Comparison of ENCODE assay signal across 8 mouse cellular contexts in genomic region chr2:26525355-26526018, GRCm38 (mm10). TPM values are rescaled to one million over a fixed set of nuclear protein-coding genes. Genes with fewer than 3 reads are reported as not detected.
DNase-seq lines count a peak whose midpoint lies in the region; ATAC-seq and TF ChIP-seq lines count a peak whose summit lies in the region.

No protein-coding gene starts in this region.

- ATAC-seq in forebrain, embryonic 12.5 days (ENCODE audit: low FRiP score): no peak
- peak; percentile 63 for ATAC-seq in embryonic facial prominence, embryonic 13.5 days (ENCODE audit: insufficient number of reproducible peaks, insufficient read depth, low FRiP score, low TSS enrichment, low read depth)
- ATAC-seq in heart, postnatal 0 days (ENCODE audit: insufficient read depth, low read depth): peak; percentile 85
- no peak for ATAC-seq in megakaryocyte, adult 5-6 weeks (ENCODE audit: poor library complexity, severe bottlenecking)

- no peak overlapping the region for H3ac ChIP-seq in myocyte (ENCODE audit: control insufficient read depth, insufficient read length)

- 46% methylated on average over 9 of the region's 9 CpGs for WGBS in forebrain, embryonic 10.5 days
- 62% methylated on average over 9 of the region's 9 CpGs for WGBS in forebrain, embryonic 12.5 days
- WGBS in embryonic facial prominence, embryonic 13.5 days: 6% methylated on average over 9 of the region's 9 CpGs
- WGBS in heart, postnatal 0 days: 36% methylated on average over 9 of the region's 9 CpGs
- WGBS in thymus, adult 2 months: 71% methylated on average over 9 of the region's 9 CpGs

- H3K9ac ChIP-seq in forebrain, embryonic 12.5 days: no peak overlapping the region
- no peak overlapping the region for H3K9ac ChIP-seq in embryonic facial prominence, embryonic 13.5 days
- no peak overlapping the region for H3K9ac ChIP-seq in heart, postnatal 0 days (replicated peaks; ENCODE audit: low read depth, low read length)

- H3K79me2 ChIP-seq in myocyte (ENCODE audit: control insufficient read depth, insufficient read depth): no peaks in the 10 kb centered on the region

- no peaks in the 10 kb centered on the region for H3K36me3 ChIP-seq in forebrain, embryonic 10.5 days (replicated peaks)
- H3K36me3 ChIP-seq in forebrain, embryonic 12.5 days (replicated peaks): no peaks in the 10 kb centered on the region
- no peaks in the 10 kb centered on the region for H3K36me3 ChIP-seq in embryonic facial prominence, embryonic 13.5 days
- no peaks in the 10 kb centered on the region for H3K36me3 ChIP-seq in heart, postnatal 0 days (replicated peaks; ENCODE audit: control insufficient read depth, insufficient read depth, low read length)
- H3K36me3 ChIP-seq in myocyte (ENCODE audit: control insufficient read depth, insufficient read depth): no peaks in the 10 kb centered on the region
- H3K36me3 ChIP-seq in thymus, adult 2 months (ENCODE audit: control insufficient read depth, insufficient read depth, low read length): no peaks in the 10 kb centered on the region

- intact Hi-C loops in left cerebral cortex, postnatal 25 days (cut with DNase I): no loop called here

- peaks cover 39% of the 10 kb centered on the region for H3K4me1 ChIP-seq in forebrain, embryonic 10.5 days
- H3K4me1 ChIP-seq in forebrain, embryonic 12.5 days: peaks cover 21% of the 10 kb centered on the region
- peaks cover 36% of the 10 kb centered on the region for H3K4me1 ChIP-seq in embryonic facial prominence, embryonic 13.5 days
- H3K4me1 ChIP-seq in heart, postnatal 0 days (ENCODE audit: control insufficient read depth, insufficient read depth): peaks cover 7% of the 10 kb centered on the region
- H3K4me1 ChIP-seq in thymus, adult 2 months (replicated peaks; ENCODE audit: control insufficient read depth, insufficient read depth, low read length): peaks cover 25% of the 10 kb centered on the region

- 0 out of 2 replicates have a peak, but pooled peaks have one; percentile 37 for TF ChIP-seq EP300 in heart, postnatal 0 days (IDR thresholded peaks at IDR 0.05; ENCODE audit: low read depth)

- H3K9me3 ChIP-seq in forebrain, embryonic 10.5 days: no peaks in the 10 kb centered on the region
- H3K9me3 ChIP-seq in forebrain, embryonic 12.5 days: no peaks in the 10 kb centered on the region
- H3K9me3 ChIP-seq in embryonic facial prominence, embryonic 13.5 days: no peaks in the 10 kb centered on the region
- no peaks in the 10 kb centered on the region for H3K9me3 ChIP-seq in heart, postnatal 0 days (replicated peaks; ENCODE audit: control insufficient read depth, low read length)

- H3K27ac ChIP-seq in forebrain, embryonic 10.5 days: peak overlapping the region; percentile 69
- H3K27ac ChIP-seq in forebrain, embryonic 12.5 days: no peak overlapping the region
- peak overlapping the region; percentile 83 for H3K27ac ChIP-seq in embryonic facial prominence, embryonic 13.5 days
- H3K27ac ChIP-seq in heart, postnatal 0 days (ENCODE audit: low read depth): peak overlapping the region; percentile 85
- no peak overlapping the region for H3K27ac ChIP-seq in thymus, adult 2 months (ENCODE audit: control insufficient read depth, insufficient read depth, low read length)

- H3K4me3 ChIP-seq in forebrain, embryonic 10.5 days: no peak overlapping the region
- H3K4me3 ChIP-seq in forebrain, embryonic 12.5 days (replicated peaks): no peak overlapping the region
- H3K4me3 ChIP-seq in embryonic facial prominence, embryonic 13.5 days: no peak overlapping the region
- no peak overlapping the region for H3K4me3 ChIP-seq in heart, postnatal 0 days (ENCODE audit: low read depth, low read length)
- no peak overlapping the region for H3K4me3 ChIP-seq in myocyte
- H3K4me3 ChIP-seq in thymus, adult 2 months (ENCODE audit: control insufficient read depth, insufficient read depth, low read length): no peak overlapping the region

- no peak for TF ChIP-seq CTCF in heart, postnatal 0 days (IDR thresholded peaks at IDR 0.05; ENCODE audit: low read depth)
- no peak for TF ChIP-seq CTCF in thymus, adult 2 months (IDR thresholded peaks at IDR 0.05; ENCODE audit: borderline replicate concordance, control insufficient read depth, extremely low read depth, insufficient read depth, low read length, poor library complexity)

- DNase-seq in forebrain, embryonic 10.5 days (ENCODE audit: extremely low spot score, low spot score): no peak
- DNase-seq in heart, postnatal 0 days (ENCODE audit: low spot score): peak; percentile 69
- peak; percentile 48 to 78 for DNase-seq in left cerebral cortex, postnatal 25 days (ENCODE audit: low spot score in 2 of 2)
- no peak for DNase-seq in thymus, adult 2 months

- TF ChIP-seq POLR2A in myocyte (IDR thresholded peaks at IDR 0.05; ENCODE audit: insufficient read length, low read depth): no peak
- no peak for TF ChIP-seq POLR2A in thymus, adult 2 months (IDR thresholded peaks at IDR 0.05; ENCODE audit: control insufficient read depth, extremely low read depth, insufficient read depth, low read length, poor library complexity)

- H3K4me2 ChIP-seq in forebrain, embryonic 12.5 days: no peak overlapping the region
- peak overlapping the region; percentile 21 for H3K4me2 ChIP-seq in embryonic facial prominence, embryonic 13.5 days
- no peak overlapping the region for H3K4me2 ChIP-seq in heart, postnatal 0 days (ENCODE audit: low read depth, low read length)
- peak overlapping the region; percentile 44 for H3K4me2 ChIP-seq in myocyte (ENCODE audit: low read depth)

- no peaks in the 10 kb centered on the region for H3K27me3 ChIP-seq in forebrain, embryonic 10.5 days (ENCODE audit: poor library complexity, severe bottlenecking)
- H3K27me3 ChIP-seq in forebrain, embryonic 12.5 days: no peaks in the 10 kb centered on the region
- H3K27me3 ChIP-seq in embryonic facial prominence, embryonic 13.5 days: no peaks in the 10 kb centered on the region
- no peaks in the 10 kb centered on the region for H3K27me3 ChIP-seq in heart, postnatal 0 days (ENCODE audit: control insufficient read depth, insufficient read depth, low read length)
- no peaks in the 10 kb centered on the region for H3K27me3 ChIP-seq in myocyte (ENCODE audit: control insufficient read depth, insufficient read depth, insufficient read length)
- no peaks in the 10 kb centered on the region for H3K27me3 ChIP-seq in thymus, adult 2 months (ENCODE audit: control insufficient read depth, insufficient read depth, low read length)

TF ChIP-seq in myocyte, 11 proteins besides CTCF, POLR2A, EP300 and RAD21:
- no peak for TF ChIP-seq E2F4 (IDR thresholded peaks at IDR 0.05; ENCODE audit: insufficient read depth)
- peak in 2 of 3 experiments; percentile 28 to 57 for TF ChIP-seq MYOD1 (IDR thresholded peaks at IDR 0.05; ENCODE audit: control insufficient read depth in 1 of 3, insufficient read length in 2 of 3, low read depth in 2 of 3)
- peak in 1 of 3 experiments; percentile 67 for TF ChIP-seq MYOG (IDR thresholded peaks at IDR 0.05; ENCODE audit: control insufficient read depth in 1 of 3, insufficient read depth in 1 of 3, insufficient read length in 2 of 3, low read depth in 2 of 3)
- TF ChIP-seq TCF3 (IDR thresholded peaks at IDR 0.05; ENCODE audit: insufficient read length, low read depth): no peak
- 0 out of 2 replicates have a peak, but pooled peaks have one; percentile 6 for TF ChIP-seq CEBPB (IDR thresholded peaks at IDR 0.05; ENCODE audit: insufficient read depth, poor library complexity, severe bottlenecking)
- no peak for TF ChIP-seq TCF12 (IDR thresholded peaks at IDR 0.05; ENCODE audit: insufficient read depth, poor library complexity, severe bottlenecking)
- no peak for TF ChIP-seq USF1 (IDR thresholded peaks at IDR 0.05; ENCODE audit: low read depth)
- no peak for TF ChIP-seq REST (IDR thresholded peaks at IDR 0.05; ENCODE audit: insufficient read depth, insufficient read length)

RNA-seq across cellular contexts. Expression of gene Notch1, which starts 9.0 kb away (rescaled TPM):
- polyA plus RNA-seq in forebrain, embryonic 10.5 days (2016; fragmentation: Nextera tagmentation; extraction: Ambion mirVana): 25.4 and 26.7 TPM in 2 replicates
- 49.5 and 61.8 TPM in 2 replicates for polyA plus RNA-seq in forebrain, embryonic 12.5 days (2016; fragmentation: Nextera tagmentation; extraction: Ambion mirVana)
- polyA plus RNA-seq in embryonic facial prominence, embryonic 13.5 days (2015; fragmentation: Nextera tagmentation; extraction: Ambion mirVana): 17.3 and 17.8 TPM in 2 replicates
- total RNA-seq in heart, postnatal 0 days (2014; rRNA removed; ENCODE audit: low replicate concordance): 54.0 and 63.3 TPM in 2 replicates
- polyA plus RNA-seq in heart, postnatal 0 days (2015; fragmentation: Nextera tagmentation; extraction: Ambion mirVana): 4.9 and 5.7 TPM in 2 replicates
- 10 to 100 TPM; 17.4 to 28.9 TPM for total RNA-seq in left cerebral cortex, postnatal 25 days (2021)
- 16.3 TPM for polyA plus RNA-seq in myocyte (2012; fragmentation: generic; extraction: Trizol)
- polyA plus RNA-seq in thymus, adult 2 months (2012; rRNA removed): 159 and 219 TPM in 2 replicates
- 37.6 and 43.0 TPM in 2 replicates for total RNA-seq in megakaryocyte, adult 5-6 weeks (2015)
- total RNA-seq in megakaryocyte, adult 5-6 weeks (2017): 22.3 and 48.3 TPM in 2 replicates

RNA-seq across cellular contexts. Expression of gene Egfl7, which starts 54.3 kb away (rescaled TPM):
- 89.9 and 96.4 TPM in 2 replicates for polyA plus RNA-seq in forebrain, embryonic 10.5 days (2016; fragmentation: Nextera tagmentation; extraction: Ambion mirVana)
- 47.9 and 54.9 TPM in 2 replicates for polyA plus RNA-seq in forebrain, embryonic 12.5 days (2016; fragmentation: Nextera tagmentation; extraction: Ambion mirVana)
- polyA plus RNA-seq in embryonic facial prominence, embryonic 13.5 days (2015; fragmentation: Nextera tagmentation; extraction: Ambion mirVana): 88.5 and 92.7 TPM in 2 replicates
- total RNA-seq in heart, postnatal 0 days (2014; rRNA removed; ENCODE audit: low replicate concordance): 375 and 401 TPM in 2 replicates
- 158 and 159 TPM in 2 replicates for polyA plus RNA-seq in heart, postnatal 0 days (2015; fragmentation: Nextera tagmentation; extraction: Ambion mirVana)
- 10 to 100 TPM; 68.0 to 81.4 TPM for total RNA-seq in left cerebral cortex, postnatal 25 days (2021)
- 2.7 TPM for polyA plus RNA-seq in myocyte (2012; fragmentation: generic; extraction: Trizol)
- 63.9 and 105 TPM in 2 replicates for polyA plus RNA-seq in thymus, adult 2 months (2012; rRNA removed)
- 1.6 and 3.1 TPM in 2 replicates for total RNA-seq in megakaryocyte, adult 5-6 weeks (2015)
- total RNA-seq in megakaryocyte, adult 5-6 weeks (2017): 3.7 and 3.9 TPM in 2 replicates

Comparison
In these comparisons a context has a peak if more than half of its experiments do, and no peak if none do; other contexts are left out.
1. H3K27ac ChIP-seq: peak in forebrain, embryonic 10.5 days (single experiment), embryonic facial prominence, embryonic 13.5 days (single experiment) and heart, postnatal 0 days (single experiment); none in forebrain, embryonic 12.5 days (single experiment) and thymus, adult 2 months (single experiment).
2. DNase-seq: peak in heart, postnatal 0 days (single experiment) and left cerebral cortex, postnatal 25 days (2 of 2); none in forebrain, embryonic 10.5 days (single experiment) and thymus, adult 2 months (single experiment).
3. ATAC-seq: peak in embryonic facial prominence, embryonic 13.5 days (single experiment) and heart, postnatal 0 days (single experiment); none in forebrain, embryonic 12.5 days (single experiment) and megakaryocyte, adult 5-6 weeks (single experiment).
4. H3K4me2 ChIP-seq: peak in embryonic facial prominence, embryonic 13.5 days (single experiment) and myocyte (single experiment); none in forebrain, embryonic 12.5 days (single experiment) and heart, postnatal 0 days (single experiment).
5. RNA of gene Egfl7, which starts 54.3 kb away (polyA plus RNA-seq): 158 to 159 TPM in heart, postnatal 0 days, 63.9 to 105 TPM in thymus, adult 2 months, 89.9 to 96.4 TPM in forebrain, embryonic 10.5 days, 88.5 to 92.7 TPM in embryonic facial prominence, embryonic 13.5 days and 47.9 to 54.9 TPM in forebrain, embryonic 12.5 days; 2.7 TPM in myocyte (single experiment); every median in the first group is over 10 times any median in the second.